Mouse (Mus musculus): ENCODE measurements at regions not wholly inside any gene's neighbourhood (a gene's known extent, or its start where the extent isn't known, plus 50 kb on each side); places are given as distances from the start of the nearest gene placed in this dataset.
A peak's percentile ranks its signal among the peaks of the same experiment; 100 is the strongest.

GRCm38 (mm10) chr16:60941767-60942166, 336.4 kb upstream of the Epha6 start:
- peak; percentile 46 for DNase-seq (ENCODE audit: low read depth, low spot score)

Data from ES-CJ7 (cell line).